Mouse (Mus musculus) ES-E14 (cell line): ENCODE measurements around the gene 1700025C18Rik. TPM values are rescaled to one million over a fixed set of nuclear protein-coding genes. Genes with fewer than 3 reads are reported as not detected.

Experiments
- DNase-seq: peaks from one replicate; pipeline ENCODE4 v3.0.0-alpha.2; 2013; ENCODE audit warnings: low read depth, low spot score
- H3K27ac ChIP-seq: 2 replicates; pipeline ENCODE4 v1.5.1; 2012; ENCODE audit warnings: low read depth, mild to moderate bottlenecking, low read length, moderate library complexity, mixed read lengths; ENCODE audit not compliant: poor library complexity, insufficient read depth, severe bottlenecking
- H3K36me3 ChIP-seq: 2 replicates; pipeline ENCODE4 v1.6.1; 2012; ENCODE audit warnings: mild to moderate bottlenecking, low read length, moderate library complexity, mixed read lengths; ENCODE audit not compliant: control insufficient read depth, poor library complexity, insufficient read depth, severe bottlenecking
- H3K4me1 ChIP-seq, 2 experiments: fragments of 150-350 bp in 1 of 2; sonication (generic) in 1 of 2; 2 replicates each; pipeline ENCODE4 v1.6.1; 2012; ENCODE audit warnings: low read length in 2 of 2, mild to moderate bottlenecking in 1 of 2, mixed read lengths in 1 of 2; ENCODE audit not compliant: control insufficient read depth in 2 of 2, insufficient read depth in 2 of 2, poor library complexity in 1 of 2
- H3K4me3 ChIP-seq, 2 experiments: fragments of 150-350 bp in 1 of 2; sonication (generic) in 1 of 2; 2 replicates each; pipeline ENCODE4 v1.5.1; 2012; ENCODE audit warnings: low read length in 2 of 2, low read depth in 1 of 2, mild to moderate bottlenecking in 1 of 2, mixed read lengths in 1 of 2; ENCODE audit not compliant: insufficient read depth in 1 of 2, poor library complexity in 1 of 2, severe bottlenecking in 1 of 2
- H3K9ac ChIP-seq: 2 replicates; pipeline ENCODE4 v1.6.1; 2012; ENCODE audit warnings: low read depth, mild to moderate bottlenecking, low read length, mixed read lengths; ENCODE audit not compliant: poor library complexity, insufficient read depth, severe bottlenecking
- H3K9me3 ChIP-seq: fragments of 150-350 bp; sonication (generic); 2 replicates; pipeline ENCODE4 v1.6.1; 2012; ENCODE audit warnings: low read depth, mild to moderate bottlenecking, low read length; ENCODE audit not compliant: control insufficient read depth, insufficient read depth
- CHD2 ChIP-seq: IDR thresholded peaks from 2 replicates; pipeline ENCODE4 v1.6.1; 2014; ENCODE audit warnings: mild to moderate bottlenecking, low read depth, low read length, inconsistent platforms
- HCFC1 ChIP-seq: IDR thresholded peaks from 2 replicates; pipeline ENCODE4 v1.6.1; 2012; ENCODE audit warnings: low read length, inconsistent platforms, borderline replicate concordance; ENCODE audit not compliant: insufficient read depth
- MAFK ChIP-seq: IDR thresholded peaks from 2 replicates; pipeline ENCODE4 v1.6.1; 2014; ENCODE audit warnings: mild to moderate bottlenecking, low read depth, low read length, inconsistent platforms; ENCODE audit not compliant: insufficient read depth
- ZC3H11A ChIP-seq: IDR thresholded peaks from 2 replicates; pipeline ENCODE4 v1.6.1; 2012; ENCODE audit warnings: low read depth, mild to moderate bottlenecking, inconsistent platforms, low read length, borderline replicate concordance
- ZNF384 ChIP-seq: IDR thresholded peaks from 2 replicates; pipeline ENCODE4 v1.6.1; 2012; ENCODE audit warnings: low read depth, low read length, inconsistent platforms
- in situ Hi-C, 2 experiments: fragments of 600-800 bp; cut with MboI; formaldehyde crosslinking; loops; one replicate each; pipeline ENCODE4 v1.15.1; 2025; ENCODE audit warnings: low sequenced_read_pairs in 2 of 2, inconsistent platforms in 1 of 2; ENCODE audit not compliant: unreplicated experiment in 2 of 2
- total RNA-seq: library from RNA; depleted of rRNA; stranded (reverse); fragments of 300-350 nt; gene quantifications from 2 replicates; pipeline ENCODE4 v1.2.3, GENCODE M21; 2012

1700025C18Rik gene
- total RNA-seq, 1 experiment: not detected

GRCm38 (mm10) chr2:165106585-165106984 is 16.0 kb upstream of the 1700025C18Rik start:
- in situ Hi-C loops: no loop called here
- no peak overlapping the region for H3K27ac ChIP-seq

DNA sequence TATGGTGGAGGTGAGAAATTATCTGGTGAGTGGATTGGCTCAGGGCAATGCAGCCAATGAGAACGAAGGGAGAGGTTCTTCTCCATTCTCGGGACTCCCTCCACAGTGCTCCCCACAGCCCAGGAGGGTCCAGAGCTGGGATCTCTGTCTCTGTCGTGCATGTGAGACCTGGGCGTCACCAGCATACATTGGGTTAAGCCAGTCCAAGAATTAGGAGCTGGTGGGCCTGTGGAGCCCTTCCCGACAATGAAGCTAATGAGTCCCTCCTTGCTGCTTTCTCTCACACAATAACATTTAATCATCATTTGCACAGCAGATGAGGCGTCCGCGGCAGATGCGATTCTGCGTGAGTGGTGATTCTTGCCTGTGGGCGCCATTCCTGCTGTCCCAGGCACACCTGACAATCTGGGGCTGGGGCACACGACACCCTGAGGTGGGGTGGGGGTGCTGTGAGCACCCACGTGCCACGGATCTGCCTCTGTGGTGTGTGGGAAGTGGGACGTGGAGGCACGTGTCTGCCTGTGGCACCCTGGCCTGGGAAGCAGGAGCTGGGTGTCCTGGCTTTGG is 15.0 kb upstream of the 1700025C18Rik start:
- no peak for DNase-seq
- no peaks in the 10 kb centered on the region for H3K36me3 ChIP-seq
- in situ Hi-C loops: no loop called here
- TF ChIP-seq ZNF384: no peak
- no peak for TF ChIP-seq HCFC1
- TF ChIP-seq CHD2: no peak
- TF ChIP-seq ZC3H11A: no peak
- TF ChIP-seq MAFK: no peak
- H3K4me3 ChIP-seq: no peak overlapping the region
- no peak overlapping the region for H3K9ac ChIP-seq
- no peaks in the 10 kb centered on the region; a peak in 1 of 4 replicates for H3K4me1 ChIP-seq
- no peak overlapping the region for H3K27ac ChIP-seq
- no peaks in the 10 kb centered on the region for H3K9me3 ChIP-seq

More at GRCm38 (mm10) chr2:165106585-165106984, 16.0 kb upstream of the 1700025C18Rik start:
- DNase-seq: no peak
- Histone ChIP-seq H3K36me3 (no peaks in the 10 kb centered on the region), H3K4me3 (no peak overlapping the region), H3K9me3 (no peaks in the 10 kb centered on the region), H3K4me1 (no peaks in the 10 kb centered on the region; a peak in 1 of 4 replicates), H3K9ac (no peak overlapping the region)
- no peak for TF ChIP-seq CHD2
- TF ChIP-seq ZNF384: no peak
- no peak for TF ChIP-seq MAFK
- no peak for TF ChIP-seq HCFC1
- TF ChIP-seq ZC3H11A: no peak

DNA sequence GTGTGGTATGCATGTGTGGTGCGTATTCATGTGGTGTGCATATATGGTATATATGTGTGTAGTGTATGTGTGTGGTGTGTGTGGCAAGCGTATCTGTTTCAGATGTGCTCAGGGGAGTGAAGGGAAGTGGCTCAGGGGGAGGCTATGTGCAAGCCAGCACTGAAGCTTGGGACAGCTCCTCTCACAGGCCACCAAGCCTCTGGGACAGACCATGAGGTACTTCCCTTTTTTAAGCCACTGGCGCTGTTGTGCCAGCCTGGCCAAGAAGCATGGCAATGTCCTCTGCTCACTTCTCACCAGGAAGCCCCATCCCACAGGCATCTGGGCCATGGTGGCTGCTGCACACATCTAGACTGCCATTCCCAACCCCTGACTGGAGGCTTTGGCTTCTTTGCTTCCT is 12.4 kb upstream of the 1700025C18Rik start:
- Histone ChIP-seq H3K27ac (no peak overlapping the region), H3K9ac (no peak overlapping the region), H3K4me3 (no peak overlapping the region), H3K36me3 (no peaks in the 10 kb centered on the region), H3K4me1 (no peaks in the 10 kb centered on the region), H3K9me3 (no peaks in the 10 kb centered on the region)
- no peak for TF ChIP-seq MAFK
- no peak for TF ChIP-seq HCFC1
- TF ChIP-seq ZNF384: no peak
- no peak for TF ChIP-seq ZC3H11A
- no peak for TF ChIP-seq CHD2
- in situ Hi-C loops: no loop called here
- DNase-seq: no peak

DNA sequence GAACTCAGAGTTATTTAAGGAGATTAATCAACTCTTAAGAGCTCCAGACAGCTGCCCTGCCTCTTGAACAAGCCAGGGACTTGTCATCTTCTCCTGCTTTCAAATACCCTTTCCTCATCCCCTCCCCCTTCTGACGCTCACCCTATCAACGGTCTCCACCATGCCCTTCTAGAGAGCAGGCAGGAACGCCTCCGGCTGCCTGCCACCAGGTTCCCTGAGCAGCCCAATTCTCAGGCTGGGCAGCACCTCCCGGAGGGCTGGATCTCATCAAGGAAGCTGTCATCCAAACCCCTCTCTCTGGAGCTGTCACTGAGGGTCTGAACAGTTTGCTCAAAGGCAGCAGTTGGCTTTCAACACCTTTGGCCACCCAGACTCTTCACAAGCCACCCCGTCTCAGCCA is 10.2 kb upstream of the 1700025C18Rik start:
- TF ChIP-seq MAFK (no peak), ZC3H11A (no peak), ZNF384 (no peak), CHD2 (no peak)
- no peak overlapping the region for H3K27ac ChIP-seq
- H3K4me1 ChIP-seq: no peaks in the 10 kb centered on the region
- H3K36me3 ChIP-seq: no peaks in the 10 kb centered on the region
- no peak for DNase-seq
- no peak overlapping the region for H3K4me3 ChIP-seq
- H3K9me3 ChIP-seq: no peaks in the 10 kb centered on the region
- H3K9ac ChIP-seq: no peak overlapping the region
- in situ Hi-C loops: no loop called here

GRCm38 (mm10) chr2:165098861-165099260 is 8.3 kb upstream of the 1700025C18Rik start:
- H3K27ac ChIP-seq: no peak overlapping the region
- DNase-seq: no peak
- in situ Hi-C loops: no loop called here
- H3K9ac ChIP-seq: no peak overlapping the region
- TF ChIP-seq ZNF384: no peak
- no peak for TF ChIP-seq HCFC1
- TF ChIP-seq ZC3H11A: no peak
- TF ChIP-seq CHD2: no peak
- TF ChIP-seq MAFK: no peak
- H3K36me3 ChIP-seq: no peaks in the 10 kb centered on the region
- H3K4me1 ChIP-seq: no peaks in the 10 kb centered on the region
- no peak overlapping the region for H3K4me3 ChIP-seq
- H3K9me3 ChIP-seq: no peaks in the 10 kb centered on the region
